Mouse (Mus musculus): ENCODE measurements around the gene Pafah1b2.
A peak's percentile ranks its signal among the peaks of the same experiment; 100 is the strongest.

Pafah1b2 gene

DNA sequence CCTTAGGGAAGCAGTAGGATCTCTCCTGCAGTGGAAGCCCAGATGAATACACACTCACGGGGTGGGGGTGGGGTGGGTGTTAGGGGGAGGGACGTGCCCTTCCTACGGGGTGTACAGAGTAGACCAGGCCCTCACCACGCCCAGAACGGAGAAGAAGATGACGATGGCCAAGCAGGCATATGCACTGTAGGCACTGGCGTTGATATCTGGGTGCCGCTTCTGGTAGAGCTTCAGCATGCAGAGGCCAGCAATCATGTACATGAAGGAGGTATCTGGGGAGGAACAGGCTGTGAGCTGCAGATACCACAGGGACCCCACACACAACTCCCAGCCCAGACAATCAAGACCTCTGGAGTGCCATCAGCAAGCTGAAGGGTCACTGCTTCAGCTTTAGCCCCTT lies 69.6 kb downstream of the Pafah1b2 start:
- no peak for DNase-seq (ENCODE audit: low spot score in 2 of 2)

GRCm38 (mm10) chr9:45942464-45942863 lies 70.0 kb downstream of the Pafah1b2 start:
- no peak for DNase-seq (ENCODE audit: low spot score in 2 of 2)

DNA sequence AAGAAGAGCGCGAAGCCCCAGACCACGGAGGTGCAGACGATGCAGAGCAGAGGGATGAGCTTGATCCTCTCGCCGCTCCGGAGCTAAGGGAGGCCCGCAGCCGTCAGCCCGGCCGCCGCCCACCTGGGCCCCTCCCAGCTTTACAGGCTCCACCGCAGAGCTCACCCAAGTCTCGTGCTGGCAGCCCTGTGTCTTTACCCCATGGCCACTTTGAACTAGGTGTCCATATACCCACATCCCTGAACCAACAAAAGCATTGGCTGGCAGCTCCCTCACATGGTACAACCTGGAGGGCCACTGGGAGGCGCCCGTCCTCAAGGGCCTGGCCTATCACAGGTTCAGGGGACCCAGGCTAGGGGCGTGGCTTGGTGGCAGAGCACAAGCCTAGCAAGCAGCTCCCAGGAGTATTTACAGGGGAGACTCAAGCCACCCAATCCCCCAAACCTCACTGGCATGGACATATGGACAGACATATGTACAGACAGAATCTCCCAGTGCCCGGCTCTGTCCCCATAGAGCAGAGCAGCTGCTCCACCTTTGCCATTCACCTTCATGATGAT lies 71.1 kb downstream of the Pafah1b2 start:
- DNase-seq (ENCODE audit: low spot score in 2 of 2) = no peak

- DNase-seq (ENCODE audit: low spot score in 2 of 2) = no peak
Observed at GRCm38 (mm10) chr9:45939794-45940193, 72.7 kb downstream of the Pafah1b2 start.

GRCm38 (mm10) chr9:45938952-45939637 lies 73.4 kb downstream of the Pafah1b2 start:
- DNase-seq (ENCODE audit: low spot score in 2 of 2) = no peak

GRCm38 (mm10) chr9:45938088-45938487 lies 74.4 kb downstream of the Pafah1b2 start:
- DNase-seq (ENCODE audit: low spot score in 2 of 2) = no peak

- peak in 1 of 2 experiments; percentile 45 for DNase-seq (ENCODE audit: low spot score in 2 of 2)
Observed at GRCm38 (mm10) chr9:45936883-45937282, 75.6 kb downstream of the Pafah1b2 start.

GRCm38 (mm10) chr9:45935628-45936210 lies 76.8 kb downstream of the Pafah1b2 start, which contains the start of gene Tagln:
Gene Tagln, minus strand, starts transcription at chr9:45936058.
- no peak for DNase-seq (ENCODE audit: low spot score in 2 of 2)

DNA sequence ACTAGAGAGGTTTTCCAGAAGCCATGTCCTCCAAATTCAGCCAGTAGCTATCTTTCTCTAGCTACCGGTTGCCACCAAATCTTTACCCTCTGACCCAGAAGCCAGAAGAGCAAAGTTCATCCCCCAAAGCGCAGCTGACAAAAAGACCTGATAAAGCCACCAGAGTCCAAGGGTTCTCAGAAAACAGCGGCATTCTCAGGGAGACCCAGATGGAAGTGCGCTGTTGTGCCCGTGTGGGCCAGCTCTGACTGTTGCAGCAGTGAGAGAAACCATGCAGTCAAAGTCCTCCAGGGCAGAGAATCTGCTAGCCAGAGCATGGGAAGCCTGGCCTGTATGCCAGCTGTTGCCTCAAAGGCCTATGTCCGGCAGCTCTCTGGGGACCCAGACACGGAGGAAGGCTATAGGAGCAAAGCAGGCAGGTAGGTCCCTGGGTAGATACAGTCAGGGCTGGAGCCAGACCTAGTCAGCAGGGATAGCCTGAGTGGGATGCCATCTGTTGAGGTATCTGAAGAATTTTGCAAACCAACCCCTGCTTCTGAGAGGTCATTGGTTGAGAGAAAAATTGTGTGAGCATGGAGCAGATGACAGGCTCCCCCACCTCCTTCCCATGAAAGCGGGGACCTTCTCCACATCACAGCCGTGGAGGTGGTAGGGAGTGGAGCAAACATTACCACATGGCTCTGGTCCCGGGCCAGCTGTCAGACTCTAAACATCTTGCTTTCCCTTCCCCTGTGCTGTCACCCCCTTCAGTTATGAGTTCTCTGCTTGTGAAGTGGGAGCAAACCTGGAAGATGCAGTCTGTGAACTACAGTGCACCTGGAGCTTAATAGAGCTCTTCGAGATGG lies 79.7 kb downstream of the Pafah1b2 start:
- no peak for DNase-seq (ENCODE audit: low spot score in 2 of 2)

- DNase-seq (ENCODE audit: low spot score in 2 of 2) = no peak
Observed at GRCm38 (mm10) chr9:45931958-45932357, 80.5 kb downstream of the Pafah1b2 start.

- no peak for DNase-seq (ENCODE audit: low spot score in 2 of 2)
Observed at GRCm38 (mm10) chr9:45929285-45929684, 83.2 kb downstream of the Pafah1b2 start.

- DNase-seq (ENCODE audit: low spot score in 2 of 2) = no peak
Observed at GRCm38 (mm10) chr9:45919895-45920294, 92.6 kb downstream of the Pafah1b2 start.

GRCm38 (mm10) chr9:45917041-45917934 lies 95.2 kb downstream of the Pafah1b2 start:
- DNase-seq (ENCODE audit: low spot score in 2 of 2) = peak in 1 of 2 experiments; percentile 25

DNA sequence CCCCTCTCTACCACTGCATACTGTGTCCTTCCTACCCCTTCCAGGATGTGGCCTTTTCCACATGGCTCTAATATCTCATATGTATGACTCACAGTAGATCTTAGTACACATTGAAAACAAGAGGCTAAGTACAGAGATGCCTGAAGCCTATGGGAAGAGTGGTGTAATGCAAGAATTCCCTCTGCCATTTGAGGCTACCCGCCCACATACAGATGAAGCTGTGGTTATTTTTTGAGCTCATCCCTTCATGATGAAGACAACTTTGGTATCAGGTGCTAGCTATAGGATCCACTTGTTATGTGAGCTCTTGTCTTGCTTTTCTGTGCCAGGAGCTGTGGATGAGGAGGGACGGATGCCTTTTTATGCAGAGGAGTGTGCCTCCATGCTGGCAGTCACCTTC lies 96.8 kb downstream of the Pafah1b2 start:
- no peak for DNase-seq (ENCODE audit: low spot score in 2 of 2)
